Mouse (Mus musculus): ENCODE results near the gene Pabpc4.

Gene Pabpc4

GRCm38 (mm10) chr4:123261721-123262401 lies at the start of gene Pabpc4:
Pabpc4 (plus strand) TSS chr4:123262351.
- DNase-seq: no peak

- no peak for DNase-seq
These were observed 48.2 kb upstream of the Pabpc4 start for GRCm38 (mm10) chr4:123213975-123214374.

- no peak for DNase-seq
These were observed 46.8 kb upstream of the Pabpc4 start for GRCm38 (mm10) chr4:123215367-123215766.

- DNase-seq: peak; percentile 59
These were observed 45.4 kb upstream of the Pabpc4 start for GRCm38 (mm10) chr4:123216782-123217181.

GRCm38 (mm10) chr4:123219720-123220357 lies 42.3 kb upstream of the Pabpc4 start:
- DNase-seq: peak; percentile 66

GRCm38 (mm10) chr4:123220637-123221036 lies 41.5 kb upstream of the Pabpc4 start:
- DNase-seq: no peak

- no peak for DNase-seq
These were observed 38.8 kb upstream of the Pabpc4 start for GRCm38 (mm10) chr4:123223309-123223708.

- no peak for DNase-seq
These were observed 36.3 kb upstream of the Pabpc4 start for GRCm38 (mm10) chr4:123225718-123226403.

- DNase-seq: no peak
These were observed 34.4 kb upstream of the Pabpc4 start for GRCm38 (mm10) chr4:123227707-123228106.

GRCm38 (mm10) chr4:123228270-123228669 lies 33.9 kb upstream of the Pabpc4 start:
- DNase-seq: no peak

- DNase-seq: no peak
These were observed 33.0 kb upstream of the Pabpc4 start for GRCm38 (mm10) chr4:123229166-123229565.

GRCm38 (mm10) chr4:123232841-123233240 lies 29.3 kb upstream of the Pabpc4 start:
- no peak for DNase-seq

- no peak for DNase-seq
These were observed 28.6 kb upstream of the Pabpc4 start, which contains the start of gene Heyl for GRCm38 (mm10) chr4:123233492-123234084. Heyl (plus strand) TSS chr4:123233556.

- no peak for DNase-seq
These were observed 26.2 kb upstream of the Pabpc4 start for GRCm38 (mm10) chr4:123235835-123236430.

GRCm38 (mm10) chr4:123236431-123237031 lies 25.6 kb upstream of the Pabpc4 start:
- no peak for DNase-seq

GRCm38 (mm10) chr4:123237386-123238266 lies 24.5 kb upstream of the Pabpc4 start:
- no peak for DNase-seq

GRCm38 (mm10) chr4:123239361-123240203 lies 22.6 kb upstream of the Pabpc4 start:
- no peak for DNase-seq

GRCm38 (mm10) chr4:123246221-123246620 lies 15.9 kb upstream of the Pabpc4 start:
- DNase-seq: no peak

- no peak for DNase-seq
These were observed 15.5 kb upstream of the Pabpc4 start for GRCm38 (mm10) chr4:123246651-123247050.

- no peak for DNase-seq
These were observed 14.8 kb upstream of the Pabpc4 start for GRCm38 (mm10) chr4:123247147-123247880.

All from right cerebral cortex, adult 18-20 months (tissue).